ENCODE assay signal across 8 mouse cellular contexts in the genomic region with DNA sequence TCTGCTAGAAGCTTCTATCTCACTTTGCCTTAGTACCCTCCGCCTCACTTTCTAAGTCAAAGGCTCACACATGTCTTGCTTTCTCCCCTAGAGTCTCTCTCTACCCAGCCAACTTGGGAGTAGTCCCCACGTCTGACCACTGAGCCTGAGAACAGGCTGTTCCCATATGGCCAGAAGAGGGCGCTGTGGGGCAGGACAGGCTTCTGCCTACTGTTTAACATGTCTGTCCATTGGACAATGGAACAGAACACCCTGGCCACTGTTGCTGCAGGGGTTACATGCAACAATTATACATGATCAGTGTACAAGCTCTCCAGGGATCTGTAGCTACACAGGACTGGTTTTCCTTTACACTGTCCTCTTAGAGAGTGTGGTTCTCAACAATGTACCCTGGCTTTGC. TPM values are rescaled to one million over a fixed set of nuclear protein-coding genes. Genes with fewer than 3 reads are reported as not detected.
DNase-seq lines count a peak whose midpoint lies in the region; ATAC-seq lines count a peak whose summit lies in the region.

No protein-coding gene starts in this region.

- H3K27me3 ChIP-seq in limb, embryonic 11.5 days (ENCODE audit: control insufficient read depth, insufficient read depth, low read length) = no peaks in the 10 kb centered on the region
- no peaks in the 10 kb centered on the region for H3K27me3 ChIP-seq in stomach, embryonic 16.5 days (ENCODE audit: control insufficient read depth, insufficient read depth, low read length)

- peak; percentile 82 for ATAC-seq in granulocyte monocyte progenitor cell, adult 5-6 weeks (replicated peaks; ENCODE audit: poor library complexity, severe bottlenecking)
- ATAC-seq in limb, embryonic 11.5 days (ENCODE audit: insufficient number of reproducible peaks, low FRiP score, low TSS enrichment, low read depth) = no peak
- 0 out of 2 replicates have a peak, but pooled peaks have one; percentile 51 for ATAC-seq in stomach, embryonic 16.5 days (ENCODE audit: insufficient read depth, low FRiP score)

- no peak overlapping the region for H3K27ac ChIP-seq in limb, embryonic 11.5 days (replicated peaks; ENCODE audit: low read depth, low read length)
- H3K27ac ChIP-seq in stomach, embryonic 16.5 days (ENCODE audit: low read length) = no peak overlapping the region

- WGBS in limb, embryonic 11.5 days = 33% methylated on average over 3 of the region's 3 CpGs
- 39% methylated on average over 3 of the region's 3 CpGs for WGBS in stomach, embryonic 16.5 days

- H3K9ac ChIP-seq in limb, embryonic 11.5 days (ENCODE audit: low read length) = no peak overlapping the region
- H3K9ac ChIP-seq in stomach, embryonic 16.5 days (ENCODE audit: low read length) = no peak overlapping the region

- H3K4me3 ChIP-seq in limb, embryonic 11.5 days (ENCODE audit: low read depth, low read length) = no peak overlapping the region
- no peak overlapping the region for H3K4me3 ChIP-seq in stomach, embryonic 16.5 days (replicated peaks; ENCODE audit: low read length)

- no peaks in the 10 kb centered on the region for H3K36me3 ChIP-seq in limb, embryonic 11.5 days (ENCODE audit: control insufficient read depth, insufficient read depth, low read length)
- H3K36me3 ChIP-seq in stomach, embryonic 16.5 days (ENCODE audit: control insufficient read depth, insufficient read depth, low read length) = no peaks in the 10 kb centered on the region

- peak; percentile 79 for DNase-seq in 416B (ENCODE audit: low read depth)
- DNase-seq in adrenal gland, adult 2 months = peak; percentile 85
- peak; percentile 91 for DNase-seq in embryo, embryonic 10.5 days (ENCODE audit: low spot score)
- DNase-seq in kidney, adult 9 months = peak; percentile 86
- DNase-seq in limb, embryonic 11.5 days (ENCODE audit: low spot score) = peak; percentile 85
- DNase-seq in naive thymus-derived CD4-positive, alpha-beta T cell, adult 2 months (ENCODE audit: low read depth) = peak; percentile 92

- H3K4me2 ChIP-seq in limb, embryonic 11.5 days (ENCODE audit: low read depth, severe bottlenecking) = no peak overlapping the region
- no peak overlapping the region for H3K4me2 ChIP-seq in stomach, embryonic 16.5 days (ENCODE audit: low read depth, low read length)

- H3K9me3 ChIP-seq in limb, embryonic 11.5 days (ENCODE audit: control insufficient read depth, low read length) = no peaks in the 10 kb centered on the region
- 0 out of 2 replicates have a peak, but pooled peaks cover 5% of the 10 kb centered on the region for H3K9me3 ChIP-seq in stomach, embryonic 16.5 days (replicated peaks; ENCODE audit: control insufficient read depth, low read length)

- no peaks in the 10 kb centered on the region for H3K4me1 ChIP-seq in limb, embryonic 11.5 days (ENCODE audit: control insufficient read depth, insufficient read depth, low read length)
- H3K4me1 ChIP-seq in stomach, embryonic 16.5 days (ENCODE audit: control insufficient read depth, insufficient read depth, low read length) = peaks cover 7% of the 10 kb centered on the region; the same call in 1 of the 2 replicates

RNA-seq across cellular contexts. Expression of a gene that starts 52.5 kb away (rescaled TPM):
- total RNA-seq in adrenal gland, adult 2 months (2021) = not detected
- polyA plus RNA-seq in adrenal gland, adult 2 months (2012; rRNA removed) = not detected in 2 replicates
- total RNA-seq in granulocyte monocyte progenitor cell, adult 5-6 weeks (2014; fragmentation: Nextera tagmentation) = 2.4 and 3.1 TPM in 2 replicates
- 0.77 and 3.8 TPM in 2 replicates for total RNA-seq in granulocyte monocyte progenitor cell, adult 5-6 weeks (2017)
- polyA plus RNA-seq in limb, embryonic 11.5 days (2014; fragmentation: Nextera tagmentation; extraction: Ambion mirVana) = not detected in 2 replicates
- polyA plus RNA-seq in stomach, embryonic 16.5 days (2015; fragmentation: Nextera tagmentation; extraction: Ambion mirVana) = 0.09 TPM in 1 of 2 replicates, not detected in the other
